Mouse (Mus musculus) intestine, embryonic 15.5 days (tissue): Measurements from ENCODE around the gene Gm29866. TPM values are rescaled to one million over a fixed set of nuclear protein-coding genes. Genes with fewer than 3 reads are reported as not detected.
"Not testable (repeated sequence)": the region's sequence is repeated elsewhere in the genome, so short reads cannot be mapped to it uniquely, and the experiment has no call there.

Experiments used
- ATAC-seq: fragments of 200-750 bp; cut with Nextera tagmentation; 2 replicates; pipeline ENCODE4 v1.8.0; 2017; ENCODE audit warnings: moderate TSS enrichment, moderate library complexity
- H3K27ac ChIP-seq: fragments of 300-500 bp; sonication (generic); 2 replicates; pipeline ENCODE4 v1.5.1; 2015; ENCODE audit warnings: mild to moderate bottlenecking, inconsistent platforms
- H3K27me3 ChIP-seq: fragments of 300-500 bp; sonication (generic); replicated peaks from 2 replicates; pipeline ENCODE4 v1.6.1; 2015; ENCODE audit warnings: inconsistent platforms
- H3K36me3 ChIP-seq: fragments of 300-500 bp; sonication (generic); 2 replicates; pipeline ENCODE4 v1.6.1; 2015; ENCODE audit warnings: inconsistent platforms
- H3K4me1 ChIP-seq: fragments of 300-500 bp; sonication (generic); replicated peaks from 2 replicates; pipeline ENCODE4 v1.6.1; 2015; ENCODE audit warnings: inconsistent platforms
- H3K4me2 ChIP-seq: fragments of 300-500 bp; sonication (generic); replicated peaks from 2 replicates; pipeline ENCODE4 v1.6.1; 2015; ENCODE audit warnings: mild to moderate bottlenecking, inconsistent platforms
- H3K4me3 ChIP-seq: fragments of 300-500 bp; sonication (generic); replicated peaks from 2 replicates; pipeline ENCODE4 v1.5.1; 2015; ENCODE audit warnings: inconsistent platforms
- H3K9ac ChIP-seq: fragments of 300-500 bp; sonication (generic); 2 replicates; pipeline ENCODE4 v1.6.1; 2015; ENCODE audit warnings: inconsistent platforms
- H3K9me3 ChIP-seq: fragments of 300-500 bp; sonication (generic); 2 replicates; pipeline ENCODE4 v1.6.1; 2016; ENCODE audit warnings: inconsistent platforms
- WGBS: fragments of 180-500 bp; shearing (Covaris S2); methylation state at CpG from one replicate; pipeline ENCODE4 v1.1.7; 2015; 5-methylcytosine and 5-hydroxymethylcytosine counted together
- polyA plus RNA-seq: library from polyadenylated mRNA; unstranded; fragments of >200 nt; fragmentation: Nextera tagmentation; extraction: Ambion mirVana; gene quantifications from 2 replicates; pipeline ENCODE4 v1.2.1, GENCODE M21; 2015

Gm29866 gene
- polyA plus RNA-seq = not detected in 2 replicates

DNA sequence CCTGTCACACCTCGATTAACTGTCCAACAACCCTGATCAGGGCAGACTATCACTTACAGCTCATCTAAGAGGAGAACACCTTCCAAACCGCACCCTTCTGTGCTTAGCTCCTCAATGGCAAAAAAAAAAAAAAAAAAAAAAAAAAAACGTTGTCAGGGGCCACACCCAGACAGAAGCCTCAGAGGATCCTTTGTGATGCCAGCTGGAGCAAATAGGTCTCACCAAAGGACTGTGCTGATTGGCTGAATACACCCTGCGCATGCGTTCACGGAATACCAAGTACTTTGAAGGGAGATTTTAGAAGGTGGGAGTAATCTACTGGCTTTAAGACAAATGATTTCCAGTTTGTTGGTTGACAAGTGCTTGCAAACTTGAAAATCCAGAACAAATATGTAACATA, at the start of gene Gm29866:
TSS of gene Gm29866 (minus strand) at position 101 of the 400 bp plus-strand sequence.
- not testable (repeated sequence) for ATAC-seq, H3K9me3 ChIP-seq, H3K4me3 ChIP-seq, H3K9ac ChIP-seq, H3K4me1 ChIP-seq, H3K36me3 ChIP-seq, H3K4me2 ChIP-seq, H3K27me3 ChIP-seq, H3K27ac ChIP-seq
- WGBS = no CpG with 5 or more reads among the region's 6 CpGs

Other genes starting within 250 kb of the Gm29866 start
- not detected in 2 replicates for gene Gm20909, start 170.9 kb upstream of the Gm29866 start, polyA plus RNA-seq
- gene Gm20865, start 247.9 kb upstream of the Gm29866 start, polyA plus RNA-seq = not detected in 2 replicates